Mouse (Mus musculus): ENCODE data around the gene 9930021J03Rik. TPM values are rescaled to one million over a fixed set of nuclear protein-coding genes. Genes with fewer than 3 reads are reported as not detected.
A peak's percentile ranks its signal among the peaks of the same experiment; 100 is the strongest.

9930021J03Rik gene
- polyA plus RNA-seq, 1 experiment from 2014 or later, result 2.5 TPM

DNA sequence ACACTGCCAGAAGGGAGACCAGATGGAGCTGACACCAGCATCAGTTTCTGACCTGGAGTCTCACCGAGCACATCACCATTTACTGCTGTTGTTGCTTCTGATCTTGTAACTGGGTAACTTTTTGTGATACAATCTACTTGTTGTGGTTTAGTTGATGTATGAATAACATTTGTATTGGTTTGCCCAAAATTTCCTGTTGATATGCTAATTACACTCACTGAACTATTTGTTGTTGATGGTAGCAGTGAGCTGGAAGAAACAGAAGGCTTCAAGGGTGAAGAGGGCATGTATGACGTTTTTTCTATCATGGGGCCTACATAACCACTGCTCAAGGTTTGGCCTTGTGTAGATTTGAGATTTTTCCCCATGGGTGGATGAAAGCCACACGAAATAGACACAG lies 87.9 kb downstream of the 9930021J03Rik start:
- ATAC-seq (ENCODE audit: extremely low read depth, insufficient number of reproducible peaks, low FRiP score, low TSS enrichment), result no peak
- Histone ChIP-seq H3K9ac (no peak overlapping the region), H3K4me1 (no peaks in the 10 kb centered on the region), H3K36me3 (peaks cover 49% of the 10 kb centered on the region), H3K27ac (replicated peaks) (no peak overlapping the region), H3K9me3 (no peaks in the 10 kb centered on the region), H3K4me2 (no peak overlapping the region), H3K4me3 (no peak overlapping the region), H3K27me3 (replicated peaks) (no peaks in the 10 kb centered on the region)
- WGBS, result 80% methylated on average over 3 of the region's 3 CpGs

DNA sequence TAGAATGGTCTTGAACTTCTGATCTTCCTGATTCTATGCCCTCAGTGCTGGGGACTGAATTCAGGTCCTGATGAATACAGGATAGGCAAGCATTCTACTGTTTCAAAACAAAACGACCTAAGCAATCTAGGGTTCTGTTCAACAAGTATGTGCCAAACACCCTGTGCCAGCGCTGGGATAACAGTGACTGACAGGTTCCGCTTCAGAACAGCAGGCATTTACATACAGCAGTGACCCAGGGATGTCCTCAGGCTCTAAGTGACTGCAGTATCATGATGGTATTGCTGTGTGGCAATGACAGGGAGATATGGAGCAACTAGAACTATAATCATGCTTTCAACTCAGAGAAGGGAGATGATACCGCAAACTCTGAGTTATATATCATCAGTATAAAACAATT lies 92.3 kb downstream of the 9930021J03Rik start:
- 80% methylated on average over 4 of the region's 4 CpGs for WGBS

DNA sequence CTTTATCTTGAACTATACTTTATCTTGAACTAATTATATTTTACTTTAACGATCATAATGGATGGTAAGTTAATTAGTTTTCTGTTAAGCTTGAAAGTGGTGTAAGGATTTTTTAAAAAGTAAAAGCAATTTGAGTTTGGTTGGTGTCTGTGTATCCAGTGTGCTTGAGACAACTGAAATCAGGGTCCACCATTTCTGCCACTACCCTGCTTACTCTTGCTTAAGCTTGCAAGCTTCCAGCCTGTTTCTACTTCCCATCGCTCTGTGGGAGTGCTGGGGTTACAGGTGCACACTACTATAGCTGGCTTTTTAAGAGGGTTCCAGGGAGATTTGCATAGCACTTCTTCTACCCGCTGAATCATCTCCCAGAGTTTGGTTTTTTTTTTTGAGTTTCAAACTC lies 96.3 kb downstream of the 9930021J03Rik start:
- Histone ChIP-seq H3K27me3 (replicated peaks) (no peaks in the 10 kb centered on the region), H3K9me3 (no peaks in the 10 kb centered on the region), H3K9ac (no peak overlapping the region), H3K4me1 (no peaks in the 10 kb centered on the region), H3K27ac (replicated peaks) (no peak overlapping the region), H3K36me3 (no peaks in the 10 kb centered on the region), H3K4me3 (no peak overlapping the region), H3K4me2 (no peak overlapping the region)
- WGBS, result 70% methylated on average over 3 of the region's 3 CpGs
- no peak for ATAC-seq (ENCODE audit: extremely low read depth, insufficient number of reproducible peaks, low FRiP score, low TSS enrichment)

More for the DNA sequence above, 92.3 kb downstream of the 9930021J03Rik start:
- Histone ChIP-seq H3K9ac (no peak overlapping the region), H3K27ac (replicated peaks) (no peak overlapping the region), H3K4me2 (no peak overlapping the region), H3K36me3 (peaks cover 29% of the 10 kb centered on the region), H3K4me3 (no peak overlapping the region), H3K27me3 (replicated peaks) (no peaks in the 10 kb centered on the region), H3K4me1 (no peaks in the 10 kb centered on the region), H3K9me3 (no peaks in the 10 kb centered on the region)
- ATAC-seq (ENCODE audit: extremely low read depth, insufficient number of reproducible peaks, low FRiP score, low TSS enrichment), result no peak

DNA sequence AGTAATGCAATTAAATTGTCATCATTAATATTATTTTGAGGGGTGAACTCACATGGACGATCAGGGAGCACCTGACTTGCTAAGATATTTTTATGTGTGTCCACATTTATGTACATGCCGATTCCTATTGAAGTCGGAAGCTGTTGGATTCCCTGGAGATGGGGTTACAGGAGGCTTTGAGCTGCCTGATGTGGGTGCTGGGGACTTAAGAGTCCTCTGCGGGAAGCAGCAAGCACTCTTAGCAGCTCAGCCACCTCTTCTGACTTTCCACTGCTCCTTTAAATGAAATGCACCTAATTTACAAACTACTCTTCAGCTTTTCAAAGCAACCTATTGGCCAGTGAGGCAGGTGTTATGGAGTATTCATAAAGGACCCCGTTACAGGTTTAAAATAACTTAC lies 97.3 kb downstream of the 9930021J03Rik start:
- Histone ChIP-seq H3K4me2 (peak overlapping the region; percentile 62), H3K36me3 (no peaks in the 10 kb centered on the region), H3K27me3 (replicated peaks) (no peaks in the 10 kb centered on the region; the same call in 1 of the 2 replicates), H3K4me3 (peak overlapping the region; percentile 43), H3K9me3 (no peaks in the 10 kb centered on the region), H3K4me1 (no peaks in the 10 kb centered on the region), H3K9ac (no peak overlapping the region), H3K27ac (replicated peaks) (no peak overlapping the region)
- 66% methylated on average over 5 of the region's 5 CpGs for WGBS
- ATAC-seq (ENCODE audit: extremely low read depth, insufficient number of reproducible peaks, low FRiP score, low TSS enrichment), result no peak

DNA sequence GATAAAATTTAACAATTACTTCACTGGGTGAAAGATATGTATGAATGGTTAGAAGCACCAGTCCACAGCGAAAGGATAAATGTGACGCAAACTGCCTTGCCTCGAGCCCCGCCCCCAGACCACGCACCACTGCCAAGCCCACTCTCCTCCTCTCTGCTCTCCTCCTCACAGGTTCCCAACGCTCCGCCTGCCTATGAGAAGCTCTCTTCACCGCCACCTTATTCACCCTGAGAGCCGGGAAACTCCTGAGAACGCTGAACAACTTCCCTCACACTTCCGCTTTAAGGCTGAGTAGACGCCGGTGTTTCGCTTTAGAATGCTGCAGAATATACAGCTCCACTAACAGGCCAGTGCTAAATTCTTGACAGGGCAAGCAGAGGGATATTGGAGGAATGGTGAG lies 97.8 kb downstream of the 9930021J03Rik start:
- 55% methylated on average over 14 of the region's 14 CpGs for WGBS
- Histone ChIP-seq H3K4me1 (peaks cover 3% of the 10 kb centered on the region), H3K27me3 (replicated peaks) (no peaks in the 10 kb centered on the region; the same call in 1 of the 2 replicates), H3K27ac (replicated peaks) (no peak overlapping the region), H3K9me3 (no peaks in the 10 kb centered on the region), H3K9ac (peak overlapping the region; percentile 63; the same call in 1 of the 2 replicates), H3K36me3 (no peaks in the 10 kb centered on the region), H3K4me2 (peak overlapping the region; percentile 62), H3K4me3 (peak overlapping the region; percentile 43)
- ATAC-seq (ENCODE audit: extremely low read depth, insufficient number of reproducible peaks, low FRiP score, low TSS enrichment), result no peak

DNA sequence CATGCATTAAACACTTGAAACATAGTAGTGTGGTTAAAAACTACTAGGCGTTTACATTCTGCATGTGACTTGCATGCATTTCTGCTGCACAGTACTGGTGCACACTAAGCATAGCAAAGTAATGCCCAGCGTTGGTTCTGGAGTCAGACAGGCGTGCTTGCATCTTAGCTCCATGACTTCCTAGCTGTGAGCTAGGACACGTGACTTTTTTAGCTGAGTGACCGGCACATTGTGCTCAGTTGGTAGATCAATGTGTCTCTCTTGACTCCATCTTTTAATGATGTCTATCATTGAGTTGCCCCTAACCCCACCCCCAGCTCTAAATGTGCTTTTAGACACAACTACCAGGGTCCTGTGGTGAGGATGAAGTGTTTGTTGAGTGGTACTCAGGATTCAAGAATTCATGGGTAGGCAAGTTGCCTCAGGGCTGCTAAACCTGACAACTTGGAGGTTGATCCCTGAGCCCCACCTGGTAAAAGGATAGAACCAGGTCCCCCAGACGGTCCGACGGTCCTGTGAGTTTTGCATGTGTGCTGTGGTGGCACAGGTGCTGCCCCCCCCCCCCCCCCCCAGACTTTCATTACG lies 98.4 kb downstream of the 9930021J03Rik start:
- Histone ChIP-seq H3K4me2 (peak overlapping the region; percentile 62), H3K9ac (no peak overlapping the region), H3K27ac (replicated peaks) (no peak overlapping the region), H3K36me3 (no peaks in the 10 kb centered on the region), H3K4me1 (peaks cover 7% of the 10 kb centered on the region), H3K4me3 (no peak overlapping the region), H3K9me3 (no peaks in the 10 kb centered on the region), H3K27me3 (replicated peaks) (no peaks in the 10 kb centered on the region; the same call in 1 of the 2 replicates)
- no peak for ATAC-seq (ENCODE audit: extremely low read depth, insufficient number of reproducible peaks, low FRiP score, low TSS enrichment)
- 81% methylated on average over 9 of the region's 9 CpGs for WGBS

DNA sequence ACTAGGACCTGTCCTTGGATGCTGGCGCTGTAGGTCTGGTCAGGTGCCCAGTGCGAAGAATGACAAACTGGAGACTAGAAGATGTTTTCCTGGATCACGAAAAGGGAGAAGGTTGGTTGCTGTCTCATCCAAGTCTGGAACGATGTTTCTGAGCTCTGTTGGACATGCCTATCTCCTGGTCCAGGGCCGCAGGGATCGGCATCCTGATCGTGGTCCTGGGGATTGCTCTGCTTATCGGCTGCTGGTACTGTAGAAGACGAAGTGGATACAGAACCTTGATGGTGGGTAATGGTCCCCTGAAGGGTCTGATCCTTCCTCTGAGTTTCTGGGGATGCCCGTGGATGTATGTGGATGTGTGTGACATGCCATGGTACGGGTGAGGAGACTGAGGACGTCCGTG lies 101.4 kb downstream of the 9930021J03Rik start:
- no peak overlapping the region for H3K27ac ChIP-seq (replicated peaks)
- 91% methylated on average over 13 of the region's 13 CpGs for WGBS
- H3K9ac ChIP-seq, result no peak overlapping the region
- H3K9me3 ChIP-seq, result no peaks in the 10 kb centered on the region
- no peak for ATAC-seq (ENCODE audit: extremely low read depth, insufficient number of reproducible peaks, low FRiP score, low TSS enrichment)
- no peaks in the 10 kb centered on the region for H3K36me3 ChIP-seq
- no peak overlapping the region for H3K4me2 ChIP-seq
- peaks cover 7% of the 10 kb centered on the region for H3K4me1 ChIP-seq
- H3K4me3 ChIP-seq, result no peak overlapping the region
- no peaks in the 10 kb centered on the region; the same call in 1 of the 2 replicates for H3K27me3 ChIP-seq (replicated peaks)

DNA sequence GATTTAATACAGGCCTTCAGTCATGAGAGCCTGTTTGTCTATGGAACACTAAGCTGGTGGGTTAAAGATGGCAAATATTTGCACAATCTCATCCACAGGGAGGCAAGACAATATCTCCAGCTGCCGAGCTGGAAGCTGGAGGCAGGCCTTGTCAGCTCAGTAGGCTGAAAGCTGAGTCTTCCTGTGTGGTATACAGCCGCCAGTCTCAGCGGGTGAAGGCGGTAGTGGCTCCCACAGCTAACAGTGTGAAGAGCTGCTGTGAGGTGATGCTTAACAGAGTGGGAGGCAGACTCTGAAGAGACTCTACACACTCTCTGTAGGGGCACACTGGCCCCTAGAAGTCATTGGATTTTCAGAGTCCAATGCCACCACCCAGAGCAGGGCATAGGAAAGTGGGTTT lies 104.1 kb downstream of the 9930021J03Rik start:
- 47% methylated on average over 4 of the region's 4 CpGs for WGBS

DNA sequence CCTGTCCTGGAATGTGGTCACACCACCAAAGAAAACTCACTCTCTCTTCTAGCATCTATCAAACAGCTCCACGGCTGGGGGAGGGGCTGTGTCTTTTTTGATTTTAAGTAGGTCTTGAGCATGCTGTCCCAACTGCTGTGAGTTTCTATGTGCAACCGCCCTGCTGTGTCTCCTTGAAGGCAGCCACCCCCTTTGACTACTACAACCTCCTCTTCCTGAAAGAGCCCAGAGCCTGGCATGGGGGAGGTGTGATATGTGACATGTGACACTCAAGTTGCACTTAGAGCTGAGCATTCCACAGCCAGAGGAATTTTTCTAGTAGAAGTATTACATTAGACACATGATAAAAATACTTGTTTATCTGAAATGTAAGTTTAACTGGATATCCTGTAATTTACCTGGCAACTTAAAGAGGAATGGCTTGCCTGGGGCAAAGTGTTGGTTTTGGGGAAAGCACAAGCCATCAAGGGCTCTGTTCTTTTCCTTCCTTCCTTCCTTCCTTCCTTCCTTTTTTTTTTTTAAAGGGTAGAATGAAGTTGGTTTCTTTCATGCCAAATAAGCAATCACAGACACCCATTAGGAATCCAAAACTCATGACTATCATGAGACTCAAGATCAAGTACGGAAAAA lies 108.4 kb downstream of the 9930021J03Rik start, which contains the start of gene Mlana:
Gene Mlana, plus strand, starts transcription at position 580 of the 630 bp plus-strand sequence.
- H3K27ac ChIP-seq (replicated peaks), result 0 out of 2 replicates have a peak within 1 kb of the TSS, but pooled peaks have one; percentile 40
- peak within 1 kb of the TSS; percentile 23; the same call in 1 of the 2 replicates for H3K4me2 ChIP-seq
- H3K9ac ChIP-seq, result no peak within 1 kb of the TSS
- no peak within 1 kb of the TSS for H3K4me3 ChIP-seq
- peaks cover 11% of the 10 kb centered on the region for H3K9me3 ChIP-seq
- peaks cover 17% of the 10 kb centered on the region for H3K4me1 ChIP-seq
- WGBS, result 34% methylated on average over 3 of the region's 3 CpGs
- H3K27me3 ChIP-seq (replicated peaks), result no peaks in the 10 kb centered on the region
- no peaks in the 10 kb centered on the region for H3K36me3 ChIP-seq
- ATAC-seq (ENCODE audit: extremely low read depth, insufficient number of reproducible peaks, low FRiP score, low TSS enrichment), result no peak

More for the DNA sequence above, 104.1 kb downstream of the 9930021J03Rik start:
- no peak for ATAC-seq (ENCODE audit: extremely low read depth, insufficient number of reproducible peaks, low FRiP score, low TSS enrichment)
- no peak overlapping the region for H3K9ac ChIP-seq
- no peaks in the 10 kb centered on the region; the same call in 1 of the 2 replicates for H3K27me3 ChIP-seq (replicated peaks)
- peaks cover 21% of the 10 kb centered on the region for H3K4me1 ChIP-seq
- H3K4me2 ChIP-seq, result no peak overlapping the region
- H3K36me3 ChIP-seq, result no peaks in the 10 kb centered on the region
- H3K4me3 ChIP-seq, result no peak overlapping the region
- H3K9me3 ChIP-seq, result no peaks in the 10 kb centered on the region
- H3K27ac ChIP-seq (replicated peaks), result no peak overlapping the region

DNA sequence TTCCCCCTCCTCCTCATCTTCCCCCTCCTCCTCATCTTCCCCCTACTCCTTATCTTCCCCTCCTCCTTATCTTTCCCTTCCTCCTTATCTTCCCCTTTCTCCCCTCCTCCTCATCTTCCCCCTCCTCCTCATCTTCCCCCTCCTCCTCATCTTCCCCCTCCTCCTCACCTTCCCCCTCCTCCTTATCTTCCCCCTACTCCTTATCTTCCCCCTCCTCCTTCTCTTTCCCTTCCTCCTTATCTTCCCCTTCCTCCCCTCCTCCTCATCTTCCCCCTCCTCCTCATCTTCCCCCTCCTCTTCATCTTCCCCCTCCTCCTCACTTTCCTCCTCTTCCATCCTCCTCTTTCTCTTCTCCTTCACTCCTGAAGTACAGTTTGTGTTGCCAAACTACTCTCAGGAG lies 108.9 kb downstream of the 9930021J03Rik start:
- Histone ChIP-seq H3K36me3 (no peaks in the 10 kb centered on the region), H3K27me3 (replicated peaks) (no peaks in the 10 kb centered on the region), H3K4me3 (no peak overlapping the region), H3K9ac (no peak overlapping the region), H3K4me2 (peak overlapping the region; percentile 23; the same call in 1 of the 2 replicates), H3K4me1 (peaks cover 17% of the 10 kb centered on the region), H3K27ac (replicated peaks) (0 out of 2 replicates have a peak overlapping the region, but pooled peaks have one; percentile 40), H3K9me3 (peaks cover 11% of the 10 kb centered on the region)
- no peak for ATAC-seq (ENCODE audit: extremely low read depth, insufficient number of reproducible peaks, low FRiP score, low TSS enrichment)

DNA sequence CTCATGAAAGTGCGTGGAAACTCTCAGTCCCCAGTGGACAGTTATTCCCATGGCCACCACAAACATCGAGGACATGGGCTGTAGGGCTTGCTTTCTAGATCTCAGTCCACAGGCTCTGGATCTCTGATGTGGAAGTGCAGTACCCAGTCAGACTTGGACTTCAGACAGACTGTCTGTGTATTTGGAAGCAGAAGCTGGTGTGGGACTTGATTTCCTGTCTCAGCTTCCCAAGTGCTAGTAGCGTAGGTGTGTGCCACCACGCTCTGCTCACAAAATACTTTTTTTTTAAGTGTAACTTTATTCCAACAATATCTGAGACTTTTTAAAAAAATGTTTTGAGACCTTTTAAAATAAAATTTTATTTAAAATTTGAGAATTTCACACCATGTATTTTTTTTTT lies 109.5 kb downstream of the 9930021J03Rik start:
- Histone ChIP-seq H3K9ac (no peak overlapping the region), H3K27me3 (replicated peaks) (no peaks in the 10 kb centered on the region), H3K27ac (replicated peaks) (no peak overlapping the region), H3K4me2 (no peak overlapping the region), H3K4me1 (peaks cover 17% of the 10 kb centered on the region), H3K9me3 (peaks cover 11% of the 10 kb centered on the region), H3K4me3 (no peak overlapping the region), H3K36me3 (no peaks in the 10 kb centered on the region)
- 91% methylated on average over 4 of the region's 4 CpGs for WGBS
- no peak for ATAC-seq (ENCODE audit: extremely low read depth, insufficient number of reproducible peaks, low FRiP score, low TSS enrichment)

DNA sequence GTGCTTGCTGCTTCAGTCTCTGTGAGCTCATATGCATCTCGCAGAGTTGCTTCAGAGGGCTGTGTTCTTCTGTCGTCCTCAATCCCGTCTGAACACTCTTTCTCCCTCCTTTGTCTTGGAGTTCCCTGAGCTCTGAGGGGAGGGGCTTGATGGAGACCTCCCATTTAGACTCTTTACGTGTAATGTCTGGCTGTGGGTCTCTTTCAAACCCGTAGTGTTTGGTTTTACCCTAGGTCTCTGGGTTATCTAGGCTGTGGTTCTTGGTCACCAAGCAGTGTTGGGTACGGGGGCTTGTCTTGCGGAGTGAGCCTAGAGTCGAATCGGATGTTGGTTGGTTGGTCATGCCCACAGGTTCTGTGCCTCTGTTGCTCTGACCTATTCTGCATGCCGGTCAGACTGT lies 110.7 kb downstream of the 9930021J03Rik start:
- no peak overlapping the region for H3K4me3 ChIP-seq
- peaks cover 11% of the 10 kb centered on the region for H3K9me3 ChIP-seq
- 89% methylated on average over 10 of the region's 10 CpGs for WGBS
- H3K27me3 ChIP-seq (replicated peaks), result no peaks in the 10 kb centered on the region
- H3K4me2 ChIP-seq, result no peak overlapping the region
- H3K27ac ChIP-seq (replicated peaks), result no peak overlapping the region
- H3K9ac ChIP-seq, result no peak overlapping the region
- ATAC-seq (ENCODE audit: extremely low read depth, insufficient number of reproducible peaks, low FRiP score, low TSS enrichment), result no peak
- peaks cover 17% of the 10 kb centered on the region for H3K4me1 ChIP-seq
- H3K36me3 ChIP-seq, result no peaks in the 10 kb centered on the region

Measured in heart, embryonic 13.5 days (tissue).